16 mouse cellular contexts compared by ENCODE assay signal in genomic region chr4:131298011-131298674, GRCm38 (mm10).
A peak's percentile ranks its signal among the peaks of the same experiment; 100 is the strongest.
DNase-seq lines count a peak whose midpoint lies in the region; ATAC-seq lines count a peak whose summit lies in the region.
"Had no signal": no experiment of that assay in that cellular context is flagged by ENCODE, and none has a peak within 500 bp of the region (broad histone marks: within the 10 kb centered on the region; RNA-seq: fewer than 3 reads in every experiment).

No protein-coding gene starts in this region.

- H3K9me3 ChIP-seq in forebrain, embryonic 10.5 days, result no peaks in the 10 kb centered on the region
- no peaks in the 10 kb centered on the region for H3K9me3 ChIP-seq in forebrain, embryonic 11.5 days (ENCODE audit: control insufficient read depth, low read length)
- no peaks in the 10 kb centered on the region for H3K9me3 ChIP-seq in kidney, embryonic 14.5 days (ENCODE audit: control insufficient read depth, low read length)
- H3K9me3 ChIP-seq: heart, embryonic 15.5 days; neural tube, embryonic 12.5 days had no signal

- peaks cover 22% of the 10 kb centered on the region for H3K4me1 ChIP-seq in forebrain, embryonic 10.5 days
- H3K4me1 ChIP-seq in forebrain, embryonic 11.5 days (replicated peaks; ENCODE audit: control insufficient read depth, insufficient read depth, low read length), result no peaks in the 10 kb centered on the region
- no peaks in the 10 kb centered on the region for H3K4me1 ChIP-seq in kidney, embryonic 14.5 days (ENCODE audit: control insufficient read depth, insufficient read depth, low read length)
- H3K4me1 ChIP-seq: heart, embryonic 15.5 days; neural tube, embryonic 12.5 days had no signal

- ATAC-seq in forebrain, embryonic 11.5 days (replicated peaks; ENCODE audit: low FRiP score), result no peak
- no peak for ATAC-seq in kidney, embryonic 14.5 days (ENCODE audit: low FRiP score, low TSS enrichment)
- ATAC-seq in megakaryocyte, adult 5-6 weeks (ENCODE audit: poor library complexity, severe bottlenecking), result peak; percentile 87
- ATAC-seq: forebrain, embryonic 16.5 days; hindbrain, postnatal 0 days; Patski had no signal

- H3K27ac ChIP-seq in forebrain, embryonic 10.5 days, result peak overlapping the region; percentile 15; the same call in 1 of the 2 replicates
- no peak overlapping the region for H3K27ac ChIP-seq in forebrain, embryonic 11.5 days (ENCODE audit: low read depth, low read length)
- no peak overlapping the region for H3K27ac ChIP-seq in kidney, embryonic 14.5 days (ENCODE audit: low read depth, low read length)
- H3K27ac ChIP-seq: heart, embryonic 15.5 days; hindbrain, postnatal 0 days; neural tube, embryonic 12.5 days had no signal

- no peaks in the 10 kb centered on the region for H3K27me3 ChIP-seq in forebrain, embryonic 10.5 days (ENCODE audit: poor library complexity, severe bottlenecking)
- H3K27me3 ChIP-seq in forebrain, embryonic 11.5 days (ENCODE audit: control insufficient read depth, insufficient read depth, low read length), result no peaks in the 10 kb centered on the region
- no peaks in the 10 kb centered on the region for H3K27me3 ChIP-seq in kidney, embryonic 14.5 days (ENCODE audit: control insufficient read depth, insufficient read depth, low read length)
- H3K27me3 ChIP-seq: heart, embryonic 15.5 days; neural tube, embryonic 12.5 days; Patski had no signal

- H3K4me2 ChIP-seq in forebrain, embryonic 11.5 days (ENCODE audit: low read depth, low read length, severe bottlenecking), result no peak overlapping the region
- H3K4me2 ChIP-seq in kidney, embryonic 14.5 days (replicated peaks; ENCODE audit: low read depth, low read length), result no peak overlapping the region
- H3K4me2 ChIP-seq: heart, embryonic 15.5 days; neural tube, embryonic 12.5 days had no signal

- 87% methylated on average over 14 of the region's 14 CpGs for WGBS in forebrain, embryonic 10.5 days
- WGBS in forebrain, embryonic 11.5 days, result 85% methylated on average over 14 of the region's 14 CpGs
- 76% methylated on average over 14 of the region's 14 CpGs for WGBS in kidney, embryonic 14.5 days

- H3K4me3 ChIP-seq in forebrain, embryonic 10.5 days, result no peak overlapping the region
- H3K4me3 ChIP-seq in forebrain, embryonic 11.5 days (ENCODE audit: low read depth, low read length), result no peak overlapping the region
- no peak overlapping the region for H3K4me3 ChIP-seq in kidney, embryonic 14.5 days (ENCODE audit: low read length)
- H3K4me3 ChIP-seq: heart, embryonic 15.5 days; neural tube, embryonic 12.5 days had no signal

- H3K36me3 ChIP-seq in forebrain, embryonic 10.5 days (replicated peaks), result no peaks in the 10 kb centered on the region
- H3K36me3 ChIP-seq in forebrain, embryonic 11.5 days (ENCODE audit: control insufficient read depth, insufficient read depth, low read length), result no peaks in the 10 kb centered on the region
- H3K36me3 ChIP-seq in kidney, embryonic 14.5 days (ENCODE audit: control insufficient read depth, insufficient read depth, low read length), result no peaks in the 10 kb centered on the region
- H3K36me3 ChIP-seq: heart, embryonic 15.5 days; neural tube, embryonic 12.5 days had no signal

- no peak for DNase-seq in forebrain, embryonic 10.5 days (ENCODE audit: extremely low spot score, low spot score)
- no peak for DNase-seq in forebrain, embryonic 11.5 days (ENCODE audit: low spot score)
- peak; percentile 48 for DNase-seq in kidney, adult 18-20 months
- DNase-seq in kidney, adult 8-10 months, result peak; percentile 31 to 45
- DNase-seq in layer of hippocampus, postnatal 25 days (ENCODE audit: extremely low spot score in 1 of 2, low spot score in 1 of 2), result no peak
- DNase-seq in spleen, adult 18-20 months, result no peak
- DNase-seq: cerebellum, adult 2 months; right cerebral cortex, postnatal 25 days; thymus, adult 2 months had no signal

- H3K9ac ChIP-seq in forebrain, embryonic 11.5 days (ENCODE audit: low read length), result no peak overlapping the region
- H3K9ac ChIP-seq in kidney, embryonic 14.5 days (ENCODE audit: low read depth, low read length), result no peak overlapping the region
- H3K9ac ChIP-seq: heart, embryonic 15.5 days; neural tube, embryonic 12.5 days had no signal

Comparison
In these comparisons a context has a peak if more than half of its experiments do, and no peak if none do; other contexts are left out.
1. DNase-seq: peak in kidney, adult 18-20 months (single experiment) and kidney, adult 8-10 months (2 of 2); none in forebrain, embryonic 10.5 days (single experiment), forebrain, embryonic 11.5 days (single experiment), layer of hippocampus, postnatal 25 days (0 of 2) and spleen, adult 18-20 months (0 of 2).